Mouse (Mus musculus) megakaryocyte progenitor cell, adult 5-6 weeks (primary cell): ENCODE data around the gene Gm21961. TPM values are rescaled to one million over a fixed set of nuclear protein-coding genes. Genes with fewer than 3 reads are reported as not detected.
"Not testable (repeated sequence)": the region's sequence is repeated elsewhere in the genome, so short reads cannot be mapped to it uniquely, and the experiment has no call there.

Source experiments
- ATAC-seq: replicated peaks from 2 replicates; pipeline ENCODE4 v1.8.0; 2016; ENCODE audit warnings: mild to moderate bottlenecking, moderate TSS enrichment, inconsistent platforms; ENCODE audit not compliant: poor library complexity
- total RNA-seq, 2 experiments: library from RNA; stranded (forward) in 1 of 2; stranded (reverse) in 1 of 2; fragments of 157-497, 149-512 nt in 1 of 2; fragments of 200-1000 nt in 1 of 2; gene quantifications; 2 replicates each; pipeline versions ENCODE4 v1.2.3 to v1.2.4; 2015 to 2017

Gm21961 gene
- total RNA-seq (2015) = not detected in 2 replicates
- total RNA-seq (2017) = not detected in 2 replicates

- no peak for ATAC-seq
These were observed at the start of gene Gm21961 for GRCm38 (mm10) chr15:65014804-65015203. Gm21961 (minus strand) TSS chr15:65014904.

DNA sequence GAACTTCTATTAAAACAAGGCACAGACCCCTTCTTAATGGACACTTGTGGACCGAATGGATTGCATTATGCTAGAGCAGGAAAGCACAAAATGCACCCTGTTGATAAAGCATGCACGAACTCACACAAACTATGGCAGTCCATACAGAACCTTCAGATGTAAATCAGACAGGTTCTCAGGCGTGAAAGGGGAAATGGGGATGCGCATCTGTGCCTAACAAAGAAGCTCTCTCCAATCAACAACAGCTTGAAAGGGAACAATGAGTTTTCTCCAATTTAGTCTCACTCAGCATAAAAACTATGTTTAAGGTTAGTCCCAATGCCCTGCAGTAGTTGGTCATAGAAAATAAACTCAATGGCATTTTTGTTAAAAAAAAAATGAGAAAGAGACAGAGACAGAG lies 27.3 kb upstream of the Gm21961 start:
- no peak for ATAC-seq

DNA sequence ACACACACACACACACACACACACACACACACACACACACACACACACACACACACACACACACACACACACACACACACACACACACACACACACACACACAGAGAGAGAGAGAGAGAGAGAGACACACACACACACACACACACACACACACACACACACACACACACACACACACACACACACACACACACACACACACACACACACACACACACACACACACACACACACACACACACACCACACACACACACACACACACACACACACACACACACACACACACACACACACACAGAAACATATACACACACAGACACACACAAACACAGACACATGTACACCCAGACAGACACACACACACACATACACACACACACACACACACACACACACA lies 24.5 kb upstream of the Gm21961 start:
- ATAC-seq = not testable (repeated sequence)

DNA sequence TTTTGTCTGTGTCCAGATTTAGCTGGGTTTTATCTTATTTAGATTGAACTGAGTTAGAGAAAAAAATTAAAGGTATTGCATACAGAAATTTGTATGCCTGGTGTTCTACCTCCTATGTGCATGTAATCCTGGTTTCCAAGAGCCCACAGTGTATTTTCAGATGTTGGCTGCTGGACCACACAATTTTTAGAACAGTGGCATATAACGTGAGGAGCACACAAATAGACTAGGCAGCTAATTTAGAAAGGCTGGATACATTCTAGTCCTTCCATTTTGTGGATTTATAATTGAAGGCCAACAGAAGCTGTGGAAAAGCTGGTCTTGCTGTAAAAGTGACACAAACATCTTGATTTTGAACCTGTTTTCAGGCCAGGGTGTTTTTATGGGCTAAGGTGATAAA lies 3.3 kb upstream of the Gm21961 start:
- no peak for ATAC-seq

- ATAC-seq = no peak
These were observed 8.5 kb downstream of the Gm21961 start for GRCm38 (mm10) chr15:65006177-65006576.

DNA sequence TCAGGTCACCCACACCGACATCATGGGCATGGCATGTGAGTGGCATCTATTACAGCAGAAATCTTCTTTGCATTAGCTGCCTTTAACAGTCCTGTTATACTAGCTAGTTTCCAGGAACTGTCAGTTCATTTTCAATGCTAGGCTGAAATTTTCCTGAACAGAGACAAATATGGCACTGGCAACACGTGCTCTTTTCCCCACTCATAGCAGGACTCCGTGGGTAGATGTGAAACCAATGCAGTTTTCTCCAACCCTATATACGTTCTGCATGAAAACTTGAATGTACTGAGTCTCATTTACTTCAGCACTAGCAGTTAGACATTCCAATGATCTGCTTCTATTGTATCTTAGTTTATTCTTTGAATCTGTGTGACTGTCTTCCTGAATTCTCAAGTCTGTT lies 20.2 kb downstream of the Gm21961 start:
- no peak for ATAC-seq

- ATAC-seq = no peak
These were observed 34.7 kb downstream of the Gm21961 start for GRCm38 (mm10) chr15:64979976-64980375.

GRCm38 (mm10) chr15:64976044-64976805 lies 38.5 kb downstream of the Gm21961 start:
- 0 out of 2 replicates have a peak, but pooled peaks have one; percentile 50 for ATAC-seq

Other genes with a start within 250 kb of the Gm21961 start
- not detected in 2 replicates for gene Gm21798, start 197.2 kb downstream of the Gm21961 start, total RNA-seq (2015)
- not detected in 2 replicates for gene Gm21798, start 197.2 kb downstream of the Gm21961 start, total RNA-seq (2017)